ENCODE assay signal across 20 mouse cellular contexts in the genomic region with DNA sequence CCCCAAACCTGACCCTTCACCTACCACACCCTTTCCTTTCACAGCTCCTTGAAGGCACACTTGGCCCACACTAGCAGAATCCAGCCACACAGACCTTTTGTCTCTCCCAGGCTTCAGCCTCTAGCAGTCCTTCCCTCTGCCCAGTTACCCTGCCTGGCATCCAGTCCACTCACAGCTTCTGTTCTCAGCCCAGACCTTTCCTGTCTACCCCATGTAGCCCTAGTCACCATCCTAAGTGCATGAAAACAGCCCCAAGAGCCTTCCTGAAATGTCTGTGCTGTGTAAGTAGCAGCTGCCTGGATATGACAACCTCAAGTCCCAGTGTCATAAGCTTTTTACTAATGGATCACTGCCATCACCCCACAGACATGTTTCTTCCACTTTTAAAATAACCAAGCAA. TPM values are rescaled to one million over a fixed set of nuclear protein-coding genes. Genes with fewer than 3 reads are reported as not detected.
DNase-seq lines count a peak whose midpoint lies in the region; ATAC-seq and TF ChIP-seq lines count a peak whose summit lies in the region.
"Had no signal": no experiment of that assay in that cellular context is flagged by ENCODE, and none has a peak within 500 bp of the region (broad histone marks: within the 10 kb centered on the region; RNA-seq: fewer than 3 reads in every experiment).

No protein-coding gene starts in this region.

- no peaks in the 10 kb centered on the region for H3K79me2 ChIP-seq in heart, adult 2 months (replicated peaks; ENCODE audit: control insufficient read depth, insufficient read depth, low read length)
- H3K79me2 ChIP-seq in CH12.LX (replicated peaks; ENCODE audit: control insufficient read depth, extremely low read depth, insufficient read depth, poor library complexity, severe bottlenecking), result peaks cover 13% of the 10 kb centered on the region

- H3K4me3 ChIP-seq in heart, adult 2 months, result no peak overlapping the region
- H3K4me3 ChIP-seq in kidney, postnatal 0 days (replicated peaks; ENCODE audit: low read depth, low read length), result no peak overlapping the region
- no peak overlapping the region for H3K4me3 ChIP-seq in CH12.LX (replicated peaks in 1 of 3; ENCODE audit: low read depth in 2 of 3, low read length in 2 of 3, poor library complexity in 1 of 3)
- no peak overlapping the region for H3K4me3 ChIP-seq in intestine, embryonic 16.5 days (ENCODE audit: low read length)
- H3K4me3 ChIP-seq: limb, embryonic 15.5 days; midbrain, embryonic 15.5 days had no signal

- peaks cover 20% of the 10 kb centered on the region for H3K4me1 ChIP-seq in heart, adult 2 months (ENCODE audit: control insufficient read depth, insufficient read depth, low read length)
- H3K4me1 ChIP-seq in kidney, postnatal 0 days (replicated peaks; ENCODE audit: insufficient read depth, low read length), result peaks cover 14% of the 10 kb centered on the region
- peaks cover 14 to 33% of the 10 kb centered on the region in 2 experiments for H3K4me1 ChIP-seq in CH12.LX (ENCODE audit: control insufficient read depth in 1 of 2, insufficient read depth in 2 of 2)
- peaks cover 32% of the 10 kb centered on the region for H3K4me1 ChIP-seq in intestine, embryonic 16.5 days (ENCODE audit: control insufficient read depth, insufficient read depth, low read length)

- dilution Hi-C loops in CH12.LX (cut with MboI; ENCODE audit: extremely low pct_ligation_motif_present, extremely low pct_unique_long_range_greater_than_20kb, low sequenced_read_pairs), result no loop called here

- no peak overlapping the region for H3K4me2 ChIP-seq in kidney, postnatal 0 days (ENCODE audit: low read length)
- no peak overlapping the region for H3K4me2 ChIP-seq in CH12.LX (ENCODE audit: insufficient read depth, low read depth, poor library complexity, severe bottlenecking)
- no peak overlapping the region for H3K4me2 ChIP-seq in intestine, embryonic 16.5 days (ENCODE audit: low read depth, low read length)
- H3K4me2 ChIP-seq: limb, embryonic 15.5 days; midbrain, embryonic 15.5 days had no signal

- H3K36me3 ChIP-seq in heart, adult 2 months (ENCODE audit: control insufficient read depth, insufficient read depth, low read length), result no peaks in the 10 kb centered on the region
- peaks cover 29% of the 10 kb centered on the region for H3K36me3 ChIP-seq in kidney, postnatal 0 days (ENCODE audit: insufficient read depth, low read length)
- H3K36me3 ChIP-seq in CH12.LX (replicated peaks in 1 of 2; ENCODE audit: control insufficient read depth in 1 of 2, insufficient read depth in 1 of 2, low read length in 1 of 2), result peaks cover 35 to 65% of the 10 kb centered on the region in 2 experiments
- H3K36me3 ChIP-seq in intestine, embryonic 16.5 days (ENCODE audit: control insufficient read depth, insufficient read depth, low read length), result peaks cover 3% of the 10 kb centered on the region

- no peak for TF ChIP-seq POLR2A in heart, adult 2 months (IDR thresholded peaks at IDR 0.05; ENCODE audit: insufficient read depth, low read depth, low read length)
- 0 out of 2 replicates have a peak, but pooled peaks have one; percentile 5 for TF ChIP-seq POLR2A in CH12.LX (IDR thresholded peaks at IDR 0.05; ENCODE audit: low read depth, low read length)

- no peak overlapping the region for H3K9ac ChIP-seq in heart, adult 2 months (ENCODE audit: low read depth, low read length)
- no peak overlapping the region for H3K9ac ChIP-seq in kidney, postnatal 0 days (ENCODE audit: low read depth, low read length)
- no peak overlapping the region for H3K9ac ChIP-seq in CH12.LX (ENCODE audit: insufficient read depth, low read depth)
- H3K9ac ChIP-seq in intestine, embryonic 16.5 days (ENCODE audit: low read depth, low read length), result peak overlapping the region; percentile 26
- H3K9ac ChIP-seq: limb, embryonic 15.5 days; midbrain, embryonic 15.5 days had no signal

- TF ChIP-seq EP300 in heart, adult 2 months (IDR thresholded peaks at IDR 0.05; ENCODE audit: insufficient read depth, low read depth, low read length), result no peak
- no peak for TF ChIP-seq EP300 in CH12.LX (IDR thresholded peaks at IDR 0.05; ENCODE audit: low read length)

- intact Hi-C loops in heart, adult 2 months (cut with DNase I), result no loop called here

- no peaks in the 10 kb centered on the region for H3K9me3 ChIP-seq in kidney, postnatal 0 days (replicated peaks; ENCODE audit: low read length)
- no peaks in the 10 kb centered on the region for H3K9me3 ChIP-seq in CH12.LX (replicated peaks; ENCODE audit: low read length)
- H3K9me3 ChIP-seq in intestine, embryonic 16.5 days (ENCODE audit: control insufficient read depth, low read length), result no peaks in the 10 kb centered on the region
- H3K9me3 ChIP-seq: limb, embryonic 15.5 days; midbrain, embryonic 15.5 days had no signal

- no peak for TF ChIP-seq RAD21 in CH12.LX (IDR thresholded peaks at IDR 0.05; ENCODE audit: low read depth, low read length)

- no peak for ATAC-seq in kidney, postnatal 0 days (replicated peaks; ENCODE audit: low FRiP score, low read depth)
- no peak for ATAC-seq in intestine, embryonic 16.5 days
- ATAC-seq: forebrain, embryonic 14.5 days; hindbrain, postnatal 0 days; midbrain, embryonic 15.5 days had no signal

- DNase-seq in heart, adult 2 months, result no peak
- no peak for DNase-seq in heart, postnatal 4 days
- DNase-seq in kidney, postnatal 0 days (ENCODE audit: low spot score), result no peak
- no peak for DNase-seq in kidney, postnatal 36 days
- DNase-seq in CH12.LX (ENCODE audit: extremely low read depth), result no peak
- no peak for DNase-seq in cerebellum, postnatal 36 days
- DNase-seq in cerebellum, postnatal 4 days (ENCODE audit: low spot score in 2 of 2), result no peak
- DNase-seq: adrenal gland, adult 2 months; cerebellum, adult 2 months; kidney, adult 9 months; right cerebral cortex, postnatal 14 days; thymus, adult 2 months had no signal

- no peaks in the 10 kb centered on the region for H3K27me3 ChIP-seq in heart, adult 2 months (ENCODE audit: control insufficient read depth, insufficient read depth, low read length)
- no peaks in the 10 kb centered on the region for H3K27me3 ChIP-seq in kidney, postnatal 0 days (ENCODE audit: insufficient read depth, low read length)
- no peaks in the 10 kb centered on the region for H3K27me3 ChIP-seq in CH12.LX (replicated peaks)
- H3K27me3 ChIP-seq in intestine, embryonic 16.5 days (replicated peaks; ENCODE audit: control insufficient read depth, insufficient read depth, low read length), result no peaks in the 10 kb centered on the region

- no peak for TF ChIP-seq CTCF in heart, adult 2 months (IDR thresholded peaks at IDR 0.05)
- no peak for TF ChIP-seq CTCF in kidney, postnatal 0 days (IDR thresholded peaks at IDR 0.05; ENCODE audit: low read depth)
- TF ChIP-seq CTCF in CH12.LX (conservative IDR thresholded peaks at IDR 0.05 in 1 of 2, IDR thresholded peaks at IDR 0.05 in 1 of 2; ENCODE audit: low read depth in 2 of 2, low read length in 2 of 2), result no peak

- H3K27ac ChIP-seq in heart, adult 2 months, result peak overlapping the region; percentile 95
- peak overlapping the region; percentile 91 for H3K27ac ChIP-seq in kidney, postnatal 0 days
- no peak overlapping the region for H3K27ac ChIP-seq in CH12.LX (ENCODE audit: insufficient read depth, low read depth)
- peak overlapping the region; percentile 86 for H3K27ac ChIP-seq in intestine, embryonic 16.5 days (ENCODE audit: low read length)
- H3K27ac ChIP-seq: hindbrain, postnatal 0 days; midbrain, embryonic 15.5 days had no signal

- in situ Hi-C loops in CH12.LX (cut with MboI; ENCODE audit: low pct_ligation_motif_present, low pct_unique_long_range_greater_than_20kb, low sequenced_read_pairs), result no loop called here

RNA-seq across cellular contexts. Expression of gene Tor4a, which starts 1.3 kb away (rescaled TPM):
- total RNA-seq in heart, adult 2 months (2021), result 1 to 10 TPM; 4.3 to 4.9 TPM
- 6.8 and 9.4 TPM in 2 replicates for polyA plus RNA-seq in heart, adult 2 months (2012; rRNA removed)
- 1 to 10 TPM; 4.4 to 5.8 TPM for total RNA-seq in heart, postnatal 4 days (2021)
- 10.8 and 12.0 TPM in 2 replicates for polyA plus RNA-seq in kidney, postnatal 0 days (2015; fragmentation: Nextera tagmentation; extraction: Ambion mirVana)
- 17.5 and 20.4 TPM in 2 replicates for total RNA-seq in CH12.LX (2012; rRNA removed)
- total RNA-seq in CH12.LX (2014; rRNA removed), result 12.6 and 13.1 TPM in 2 replicates
- polyA plus RNA-seq in CH12.LX (2012; ENCODE audit: insufficient read length, low read depth), result 15.3 TPM in 2 replicates
- 23.0 and 23.4 TPM in 2 replicates for polyA plus RNA-seq in intestine, embryonic 16.5 days (2015; fragmentation: Nextera tagmentation; extraction: Ambion mirVana)

RNA-seq across cellular contexts. Expression of gene Nelfb, which starts 13.3 kb away (rescaled TPM):
- total RNA-seq in heart, adult 2 months (2021), result 10 to 100 TPM; 37.4 TPM
- polyA plus RNA-seq in heart, adult 2 months (2012; rRNA removed), result 47.0 and 86.7 TPM in 2 replicates
- 10 to 100 TPM; 43.4 to 44.5 TPM for total RNA-seq in heart, postnatal 4 days (2021)
- 74.0 and 82.3 TPM in 2 replicates for polyA plus RNA-seq in kidney, postnatal 0 days (2015; fragmentation: Nextera tagmentation; extraction: Ambion mirVana)
- total RNA-seq in CH12.LX (2012; rRNA removed) (57.0 and 58.7 TPM in 2 replicates), CH12.LX (2014; rRNA removed) (42.0 and 53.6 TPM in 2 replicates)
- polyA plus RNA-seq in CH12.LX (2012; ENCODE audit: insufficient read length, low read depth), result 52.5 and 58.0 TPM in 2 replicates
- 99.9 and 102 TPM in 2 replicates for polyA plus RNA-seq in intestine, embryonic 16.5 days (2015; fragmentation: Nextera tagmentation; extraction: Ambion mirVana)

RNA-seq across cellular contexts. Expression of gene Stpg3, which starts 16.5 kb away (rescaled TPM):
- total RNA-seq in heart, adult 2 months (2021), result not detected
- 0.20 TPM in 1 of 2 replicates, not detected in the other for polyA plus RNA-seq in heart, adult 2 months (2012; rRNA removed)
- total RNA-seq in heart, postnatal 4 days (2021), result not detected
- 0.29 and 0.43 TPM in 2 replicates for polyA plus RNA-seq in kidney, postnatal 0 days (2015; fragmentation: Nextera tagmentation; extraction: Ambion mirVana)
- total RNA-seq in CH12.LX (2012; rRNA removed) (not detected in 2 replicates), CH12.LX (2014; rRNA removed) (not detected in 2 replicates)
- polyA plus RNA-seq in CH12.LX (2012; ENCODE audit: insufficient read length, low read depth), result not detected in 2 replicates
- polyA plus RNA-seq in intestine, embryonic 16.5 days (2015; fragmentation: Nextera tagmentation; extraction: Ambion mirVana), result not detected in 2 replicates
- total RNA-seq: adrenal gland, adult 2 months; granulocyte monocyte progenitor cell, adult 5-6 weeks; hindbrain, postnatal 0 days had no signal
- polyA plus RNA-seq: adrenal gland, adult 2 months; cerebellum, adult 2 months; forebrain, embryonic 14.5 days; hindbrain, postnatal 0 days; limb, embryonic 15.5 days; midbrain, embryonic 15.5 days; neural tube, embryonic 11.5 days had no signal

RNA-seq across cellular contexts. Expression of gene Nrarp, which starts 17.4 kb away (rescaled TPM):
- 1 to 10 TPM; 6.2 to 7.4 TPM for total RNA-seq in heart, adult 2 months (2021)
- 10.2 and 11.2 TPM in 2 replicates for polyA plus RNA-seq in heart, adult 2 months (2012; rRNA removed)
- total RNA-seq in heart, postnatal 4 days (2021), result 10 to 100 TPM; 31.2 to 33.4 TPM
- polyA plus RNA-seq in kidney, postnatal 0 days (2015; fragmentation: Nextera tagmentation; extraction: Ambion mirVana), result 19.9 and 21.6 TPM in 2 replicates
- total RNA-seq in CH12.LX (2012; rRNA removed), result 3.1 TPM in 2 replicates
- 0.24 and 0.35 TPM in 2 replicates for total RNA-seq in CH12.LX (2014; rRNA removed)
- polyA plus RNA-seq in CH12.LX (2012; ENCODE audit: insufficient read length, low read depth), result 0.14 and 0.20 TPM in 2 replicates
- polyA plus RNA-seq in intestine, embryonic 16.5 days (2015; fragmentation: Nextera tagmentation; extraction: Ambion mirVana), result 11.0 and 14.4 TPM in 2 replicates

RNA-seq across cellular contexts. Expression of gene Fam166a, which starts 20.6 kb away (rescaled TPM):
- not detected for total RNA-seq in heart, adult 2 months (2021)
- polyA plus RNA-seq in heart, adult 2 months (2012; rRNA removed), result 0.21 TPM in 1 of 2 replicates, not detected in the other
- not detected for total RNA-seq in heart, postnatal 4 days (2021)
- polyA plus RNA-seq in kidney, postnatal 0 days (2015; fragmentation: Nextera tagmentation; extraction: Ambion mirVana), result 0.28 and 0.62 TPM in 2 replicates
- total RNA-seq in CH12.LX (2012; rRNA removed) (0.38 and 0.42 TPM in 2 replicates), CH12.LX (2014; rRNA removed) (not detected in 2 replicates)
- polyA plus RNA-seq in CH12.LX (2012; ENCODE audit: insufficient read length, low read depth), result 23.4 and 35.0 TPM in 2 replicates
- polyA plus RNA-seq in intestine, embryonic 16.5 days (2015; fragmentation: Nextera tagmentation; extraction: Ambion mirVana), result 0.12 and 0.62 TPM in 2 replicates
- total RNA-seq: adrenal gland, adult 2 months; granulocyte monocyte progenitor cell, adult 5-6 weeks; hindbrain, postnatal 0 days; layer of hippocampus, adult 8-10 months had no signal
- polyA plus RNA-seq: hindbrain, postnatal 0 days; limb, embryonic 15.5 days; neural tube, embryonic 11.5 days had no signal
